Mouse (Mus musculus) liver, embryonic 15.5 days (tissue): ENCODE measurements around the gene Fanca. TPM values are rescaled to one million over a fixed set of nuclear protein-coding genes. Genes with fewer than 3 reads are reported as not detected.

Experiments
- ATAC-seq: fragments of 200-750 bp; cut with Nextera tagmentation; 2 replicates; pipeline ENCODE4 v1.8.0; 2017; ENCODE audit warnings: moderate number of reproducible peaks, mild to moderate bottlenecking, moderate library complexity; ENCODE audit not compliant: insufficient read depth
- H3K27ac ChIP-seq: fragments of 300-500 bp; sonication (generic); replicated peaks from 2 replicates; pipeline ENCODE4 v1.5.1; 2015; ENCODE audit warnings: mild to moderate bottlenecking, inconsistent platforms
- H3K27me3 ChIP-seq: fragments of 300-500 bp; sonication (generic); 2 replicates; pipeline ENCODE4 v1.6.1; 2015; ENCODE audit warnings: mild to moderate bottlenecking, inconsistent platforms
- H3K36me3 ChIP-seq: fragments of 300-500 bp; sonication (generic); replicated peaks from 2 replicates; pipeline ENCODE4 v1.6.1; 2015; ENCODE audit warnings: moderate library complexity, mild to moderate bottlenecking, inconsistent platforms
- H3K4me1 ChIP-seq: fragments of 300-500 bp; sonication (generic); replicated peaks from 2 replicates; pipeline ENCODE4 v1.6.1; 2015; ENCODE audit warnings: inconsistent platforms
- H3K4me2 ChIP-seq: fragments of 300-500 bp; sonication (generic); 2 replicates; pipeline ENCODE4 v1.6.1; 2015; ENCODE audit warnings: moderate library complexity, mild to moderate bottlenecking, inconsistent platforms
- H3K4me3 ChIP-seq: fragments of 300-500 bp; sonication (generic); replicated peaks from 2 replicates; pipeline ENCODE4 v1.5.1; 2015; ENCODE audit warnings: mild to moderate bottlenecking, inconsistent platforms
- H3K9ac ChIP-seq: fragments of 300-500 bp; sonication (generic); 2 replicates; pipeline ENCODE4 v1.6.1; 2015; ENCODE audit warnings: moderate library complexity, mild to moderate bottlenecking, inconsistent platforms
- H3K9me3 ChIP-seq: fragments of 300-500 bp; sonication (generic); replicated peaks from 2 replicates; pipeline ENCODE4 v1.6.1; 2016; ENCODE audit warnings: inconsistent platforms
- WGBS: fragments of 180-500 bp; shearing (Covaris S2); methylation state at CpG from one replicate; pipeline ENCODE4 v1.1.7; 2015; ENCODE audit warnings: mixed read lengths; ENCODE audit not compliant: insufficient replicate concordance; 5-methylcytosine and 5-hydroxymethylcytosine counted together
- polyA plus RNA-seq: library from polyadenylated mRNA; unstranded; fragments of >200 nt; fragmentation: Nextera tagmentation; extraction: Ambion mirVana; gene quantifications from 2 replicates; pipeline ENCODE4 v1.2.1, GENCODE M21; 2015

The Fanca gene
- polyA plus RNA-seq, 1 experiment from 2014 or later = 16.7 TPM

GRCm38 (mm10) chr8:123331301-123331700 lies 12.9 kb upstream of the Fanca start:
- peaks cover 63% of the 10 kb centered on the region for H3K4me1 ChIP-seq
- H3K4me2 ChIP-seq = 0 out of 2 replicates have a peak overlapping the region, but pooled peaks have one; percentile 97
- 60% methylated on average over 2 of the region's 2 CpGs for WGBS

GRCm38 (mm10) chr8:123330701-123331100 lies 12.3 kb upstream of the Fanca start:
- 58% methylated on average over 6 of the region's 6 CpGs for WGBS
- Histone ChIP-seq H3K27ac (no peak overlapping the region), H3K4me2 (no peak overlapping the region)

More at GRCm38 (mm10) chr8:123331301-123331700, 12.9 kb upstream of the Fanca start:
- H3K36me3 ChIP-seq = no peaks in the 10 kb centered on the region
- H3K9ac ChIP-seq = no peak overlapping the region
- no peak overlapping the region for H3K27ac ChIP-seq
- no peaks in the 10 kb centered on the region for H3K9me3 ChIP-seq
- peaks cover 23% of the 10 kb centered on the region for H3K27me3 ChIP-seq
- no peak overlapping the region for H3K4me3 ChIP-seq
- no peak for ATAC-seq

GRCm38 (mm10) chr8:123329961-123330360 lies 11.6 kb upstream of the Fanca start:
- H3K4me3 ChIP-seq = no peak overlapping the region
- no peak overlapping the region for H3K4me2 ChIP-seq
- H3K27ac ChIP-seq = no peak overlapping the region
- 48% methylated on average over 5 of the region's 5 CpGs for WGBS
- no peaks in the 10 kb centered on the region for H3K9me3 ChIP-seq
- peaks cover 23% of the 10 kb centered on the region for H3K27me3 ChIP-seq
- H3K9ac ChIP-seq = no peak overlapping the region
- H3K36me3 ChIP-seq = no peaks in the 10 kb centered on the region
- no peak for ATAC-seq
- H3K4me1 ChIP-seq = peaks cover 65% of the 10 kb centered on the region

More at GRCm38 (mm10) chr8:123330701-123331100, 12.3 kb upstream of the Fanca start:
- H3K4me1 ChIP-seq = peaks cover 63% of the 10 kb centered on the region
- peaks cover 23% of the 10 kb centered on the region for H3K27me3 ChIP-seq
- no peaks in the 10 kb centered on the region for H3K9me3 ChIP-seq
- no peak overlapping the region for H3K4me3 ChIP-seq
- no peak overlapping the region for H3K9ac ChIP-seq
- no peak for ATAC-seq
- no peaks in the 10 kb centered on the region for H3K36me3 ChIP-seq

GRCm38 (mm10) chr8:123329350-123329749 lies 11.0 kb upstream of the Fanca start:
- H3K27ac ChIP-seq = no peak overlapping the region
- no peak overlapping the region for H3K4me3 ChIP-seq
- H3K27me3 ChIP-seq = peaks cover 19% of the 10 kb centered on the region
- H3K9me3 ChIP-seq = no peaks in the 10 kb centered on the region
- H3K36me3 ChIP-seq = no peaks in the 10 kb centered on the region
- no peak for ATAC-seq
- 8% methylated on average over 4 of the region's 4 CpGs for WGBS
- no peak overlapping the region for H3K4me2 ChIP-seq
- peaks cover 65% of the 10 kb centered on the region for H3K4me1 ChIP-seq
- no peak overlapping the region for H3K9ac ChIP-seq

GRCm38 (mm10) chr8:123328552-123328951 lies 10.2 kb upstream of the Fanca start:
- WGBS = 81% methylated on average over 2 of the region's 2 CpGs
- H3K36me3 ChIP-seq = no peaks in the 10 kb centered on the region
- peaks cover 57% of the 10 kb centered on the region for H3K4me1 ChIP-seq
- H3K4me2 ChIP-seq = no peak overlapping the region
- peaks cover 11% of the 10 kb centered on the region for H3K27me3 ChIP-seq
- no peak overlapping the region for H3K27ac ChIP-seq
- H3K4me3 ChIP-seq = no peak overlapping the region
- H3K9me3 ChIP-seq = no peaks in the 10 kb centered on the region
- H3K9ac ChIP-seq = no peak overlapping the region
- ATAC-seq = no peak

- Histone ChIP-seq H3K27ac (0 out of 2 replicates have a peak overlapping the region, but pooled peaks have one; percentile 69), H3K9ac (no peak overlapping the region), H3K36me3 (0 out of 2 replicates have a peak, but pooled peaks cover 1% of the 10 kb centered on the region), H3K4me3 (no peak overlapping the region), H3K27me3 (peaks cover 9% of the 10 kb centered on the region; the same call in 1 of the 2 replicates), H3K9me3 (no peaks in the 10 kb centered on the region), H3K4me1 (peaks cover 25% of the 10 kb centered on the region), H3K4me2 (peak overlapping the region; percentile 83)
- no peak for ATAC-seq
- WGBS = 14% methylated on average over 7 of the region's 7 CpGs
Measured at GRCm38 (mm10) chr8:123319522-123320164, 1.3 kb upstream of the Fanca start.

GRCm38 (mm10) chr8:123317781-123318466 lies 452 bp downstream of the Fanca start:
- 3% methylated on average over 21 of the region's 21 CpGs for WGBS
- peak overlapping the region; percentile 66 for H3K9ac ChIP-seq
- H3K27ac ChIP-seq = peak overlapping the region; percentile 48
- peaks cover 6% of the 10 kb centered on the region; the same call in 1 of the 2 replicates for H3K27me3 ChIP-seq
- peak overlapping the region; percentile 83 for H3K4me2 ChIP-seq
- ATAC-seq = peak; percentile 88
- H3K4me3 ChIP-seq = peak overlapping the region; percentile 72
- H3K9me3 ChIP-seq = no peaks in the 10 kb centered on the region
- peaks cover 11% of the 10 kb centered on the region; the same call in 1 of the 2 replicates for H3K36me3 ChIP-seq
- peaks cover 25% of the 10 kb centered on the region for H3K4me1 ChIP-seq

- 59% methylated on average over 4 of the region's 4 CpGs for WGBS
- Histone ChIP-seq H3K4me3 (no peak overlapping the region), H3K27me3 (no peaks in the 10 kb centered on the region), H3K4me1 (no peaks in the 10 kb centered on the region; the same call in 1 of the 2 replicates), H3K4me2 (no peak overlapping the region), H3K36me3 (peaks cover 72% of the 10 kb centered on the region), H3K9ac (no peak overlapping the region), H3K27ac (no peak overlapping the region), H3K9me3 (no peaks in the 10 kb centered on the region)
- no peak for ATAC-seq
Measured at GRCm38 (mm10) chr8:123308738-123309137, 9.6 kb downstream of the Fanca start.

- no peaks in the 10 kb centered on the region for H3K27me3 ChIP-seq
- peaks cover 55% of the 10 kb centered on the region for H3K36me3 ChIP-seq
- no peak overlapping the region for H3K4me2 ChIP-seq
- H3K4me1 ChIP-seq = no peaks in the 10 kb centered on the region
- WGBS = 73% methylated on average over 11 of the region's 11 CpGs
- no peak overlapping the region for H3K9ac ChIP-seq
- no peaks in the 10 kb centered on the region for H3K9me3 ChIP-seq
- no peak for ATAC-seq
- no peak overlapping the region for H3K4me3 ChIP-seq
- H3K27ac ChIP-seq = no peak overlapping the region
Measured at GRCm38 (mm10) chr8:123298301-123298700, 20.1 kb downstream of the Fanca start.

- Histone ChIP-seq H3K4me3 (no peak overlapping the region), H3K27me3 (no peaks in the 10 kb centered on the region), H3K27ac (no peak overlapping the region), H3K4me1 (no peaks in the 10 kb centered on the region), H3K36me3 (peaks cover 69% of the 10 kb centered on the region), H3K9ac (no peak overlapping the region), H3K9me3 (no peaks in the 10 kb centered on the region), H3K4me2 (no peak overlapping the region)
- ATAC-seq = no peak
- 76% methylated on average over 2 of the region's 2 CpGs for WGBS
Measured at GRCm38 (mm10) chr8:123292785-123293184, 25.6 kb downstream of the Fanca start.

- no peak for ATAC-seq
- Histone ChIP-seq H3K9me3 (no peaks in the 10 kb centered on the region), H3K27ac (no peak overlapping the region), H3K27me3 (no peaks in the 10 kb centered on the region), H3K4me2 (no peak overlapping the region), H3K4me1 (no peaks in the 10 kb centered on the region), H3K36me3 (peaks cover 68% of the 10 kb centered on the region), H3K4me3 (no peak overlapping the region), H3K9ac (no peak overlapping the region)
- 69% methylated on average over 3 of the region's 3 CpGs for WGBS
Measured at GRCm38 (mm10) chr8:123292281-123292680, 26.1 kb downstream of the Fanca start.
